Mouse (Mus musculus): ENCODE measurements at regions not wholly inside any gene's neighbourhood (a gene's known extent, or its start where the extent isn't known, plus 50 kb on each side); places are given as distances from the start of the nearest gene placed in this dataset.

DNA sequence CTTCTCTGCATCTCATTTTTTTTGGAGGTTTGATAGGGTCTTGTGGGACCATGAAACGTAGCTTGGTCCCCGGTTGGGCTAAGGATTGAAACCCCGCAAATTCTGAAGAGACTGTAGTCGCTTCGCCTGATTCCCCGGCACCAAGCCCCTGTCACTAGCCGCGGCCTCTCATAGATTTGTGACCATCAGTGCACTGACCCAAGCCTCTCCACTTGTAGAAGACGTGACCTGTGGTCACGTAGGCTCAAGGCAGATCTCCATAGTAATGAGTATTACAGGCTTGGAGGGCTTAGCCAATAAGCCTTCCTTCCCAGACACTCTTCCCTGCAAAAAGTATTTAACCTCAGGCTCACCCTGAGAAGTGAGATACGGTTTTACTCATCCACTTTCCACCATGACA, 73.3 kb downstream of the Gpr6 start:
- Histone ChIP-seq H3K36me3 (no peaks in the 10 kb centered on the region), H3K4me1 (peaks cover 15% of the 10 kb centered on the region), H3K9me3 (no peaks in the 10 kb centered on the region), H3K4me2 (replicated peaks) (no peak overlapping the region), H3K27me3 (no peaks in the 10 kb centered on the region; the same call in 1 of the 2 replicates), H3K4me3 (no peak overlapping the region), H3K9ac (replicated peaks) (no peak overlapping the region), H3K27ac (replicated peaks) (peak overlapping the region; percentile 63)
- ATAC-seq (ENCODE audit: low FRiP score, low read depth) = peak; percentile 23; the same call in 1 of the 2 replicates
- WGBS = 59% methylated on average over 11 of the region's 11 CpGs

DNA sequence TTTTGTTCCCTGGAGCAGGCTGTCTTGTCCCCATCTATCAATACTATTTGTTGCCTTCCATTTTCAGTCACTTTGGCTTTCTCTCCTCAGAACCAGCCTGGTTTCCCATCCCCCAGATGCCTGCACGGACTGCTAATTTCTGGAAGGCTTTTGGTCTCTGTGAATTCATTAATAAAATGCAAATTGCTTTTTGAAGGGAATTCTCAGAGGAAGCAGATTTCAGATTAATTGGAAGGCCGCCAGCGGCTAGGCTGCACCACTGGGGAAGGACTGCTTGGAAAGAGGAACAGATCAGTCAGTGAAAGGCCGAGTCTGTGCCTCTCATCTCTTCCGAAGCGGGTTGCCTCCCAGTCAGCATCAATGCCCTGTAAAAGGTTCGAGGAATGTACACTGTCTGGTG, 73.8 kb downstream of the Gpr6 start:
- no peak overlapping the region for H3K4me2 ChIP-seq (replicated peaks)
- peak overlapping the region; percentile 63 for H3K27ac ChIP-seq (replicated peaks)

DNA sequence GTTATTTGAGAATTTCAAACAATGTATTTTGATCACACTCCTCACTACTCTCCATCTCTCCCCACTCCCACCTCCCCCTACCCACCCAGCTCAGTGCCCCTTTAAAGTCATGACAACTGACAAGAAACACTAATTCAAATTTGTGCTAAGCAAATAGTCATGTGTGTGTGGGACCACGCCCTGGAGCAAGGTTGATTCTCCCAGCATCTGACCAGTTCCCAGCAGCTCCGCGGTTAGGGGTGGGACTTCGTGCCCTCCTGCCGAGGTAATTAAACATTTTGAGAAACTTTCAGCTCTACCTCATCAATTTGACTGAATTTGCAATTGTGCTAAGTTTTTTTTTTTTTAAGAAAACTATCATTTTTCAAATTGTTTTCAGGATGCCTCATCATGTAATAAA, 74.5 kb downstream of the Gpr6 start:
- no peak for ATAC-seq (ENCODE audit: low FRiP score, low read depth)
- H3K36me3 ChIP-seq = no peaks in the 10 kb centered on the region
- peaks cover 15% of the 10 kb centered on the region for H3K4me1 ChIP-seq
- H3K27me3 ChIP-seq = no peaks in the 10 kb centered on the region; the same call in 1 of the 2 replicates
- no peaks in the 10 kb centered on the region for H3K9me3 ChIP-seq
- H3K9ac ChIP-seq (replicated peaks) = no peak overlapping the region
- no peak overlapping the region for H3K4me2 ChIP-seq (replicated peaks)
- 74% methylated on average over 5 of the region's 5 CpGs for WGBS
- no peak overlapping the region for H3K4me3 ChIP-seq
- H3K27ac ChIP-seq (replicated peaks) = 0 out of 2 replicates have a peak overlapping the region, but pooled peaks have one; percentile 25

More for the DNA sequence above, 73.8 kb downstream of the Gpr6 start:
- no peaks in the 10 kb centered on the region for H3K36me3 ChIP-seq
- H3K4me3 ChIP-seq = no peak overlapping the region
- H3K27me3 ChIP-seq = no peaks in the 10 kb centered on the region; the same call in 1 of the 2 replicates
- no peaks in the 10 kb centered on the region for H3K9me3 ChIP-seq
- 44% methylated on average over 7 of the region's 7 CpGs for whole genome bisulfite sequencing
- peaks cover 15% of the 10 kb centered on the region for H3K4me1 ChIP-seq
- ATAC-seq (ENCODE audit: low FRiP score, low read depth) = peak; percentile 79
- no peak overlapping the region for H3K9ac ChIP-seq (replicated peaks)
